Mouse (Mus musculus) myocyte (in vitro differentiated cells): ENCODE results near the gene Adamts14.

Experiments
- MAX ChIP-seq: IDR thresholded peaks from one replicate; pipeline ENCODE4 v1.6.1; 2011; ENCODE audit warnings: low read depth, mild to moderate bottlenecking, control low read depth
- MYOG ChIP-seq, 3 experiments: IDR thresholded peaks; one replicate each; pipeline ENCODE4 v1.6.1; 2011; ENCODE audit warnings: control low read depth in 2 of 3, low read depth in 2 of 3, mild to moderate bottlenecking in 2 of 3; ENCODE audit not compliant: insufficient read length in 2 of 3, control insufficient read depth in 1 of 3, insufficient read depth in 1 of 3
- POLR2A ChIP-seq: IDR thresholded peaks from one replicate; pipeline ENCODE4 v1.6.1; 2011; ENCODE audit warnings: low read depth, mild to moderate bottlenecking, control low read depth, moderate library complexity; ENCODE audit not compliant: insufficient read length
- TCF12 ChIP-seq: IDR thresholded peaks from one replicate; pipeline ENCODE4 v1.6.1; 2011; ENCODE audit warnings: mild to moderate bottlenecking, control low read depth; ENCODE audit not compliant: poor library complexity, insufficient read depth, severe bottlenecking

GRCm38 (mm10) chr10:61255190-61255589 lies 18.0 kb downstream of the Adamts14 start:
- TF ChIP-seq POLR2A = no peak
- TF ChIP-seq TCF12 = no peak
- TF ChIP-seq MAX = no peak
- TF ChIP-seq MYOG (IDR thresholded peaks at IDR 0.05; ENCODE audit: control insufficient read depth in 1 of 3, insufficient read depth in 1 of 3, insufficient read length in 2 of 3, low read depth in 2 of 3) = no peak
